Mouse (Mus musculus): ENCODE data around the gene Baiap2l1. TPM values are rescaled to one million over a fixed set of nuclear protein-coding genes. Genes with fewer than 3 reads are reported as not detected.

The Baiap2l1 gene
- polyA plus RNA-seq, 1 experiment: 68.8 TPM

DNA sequence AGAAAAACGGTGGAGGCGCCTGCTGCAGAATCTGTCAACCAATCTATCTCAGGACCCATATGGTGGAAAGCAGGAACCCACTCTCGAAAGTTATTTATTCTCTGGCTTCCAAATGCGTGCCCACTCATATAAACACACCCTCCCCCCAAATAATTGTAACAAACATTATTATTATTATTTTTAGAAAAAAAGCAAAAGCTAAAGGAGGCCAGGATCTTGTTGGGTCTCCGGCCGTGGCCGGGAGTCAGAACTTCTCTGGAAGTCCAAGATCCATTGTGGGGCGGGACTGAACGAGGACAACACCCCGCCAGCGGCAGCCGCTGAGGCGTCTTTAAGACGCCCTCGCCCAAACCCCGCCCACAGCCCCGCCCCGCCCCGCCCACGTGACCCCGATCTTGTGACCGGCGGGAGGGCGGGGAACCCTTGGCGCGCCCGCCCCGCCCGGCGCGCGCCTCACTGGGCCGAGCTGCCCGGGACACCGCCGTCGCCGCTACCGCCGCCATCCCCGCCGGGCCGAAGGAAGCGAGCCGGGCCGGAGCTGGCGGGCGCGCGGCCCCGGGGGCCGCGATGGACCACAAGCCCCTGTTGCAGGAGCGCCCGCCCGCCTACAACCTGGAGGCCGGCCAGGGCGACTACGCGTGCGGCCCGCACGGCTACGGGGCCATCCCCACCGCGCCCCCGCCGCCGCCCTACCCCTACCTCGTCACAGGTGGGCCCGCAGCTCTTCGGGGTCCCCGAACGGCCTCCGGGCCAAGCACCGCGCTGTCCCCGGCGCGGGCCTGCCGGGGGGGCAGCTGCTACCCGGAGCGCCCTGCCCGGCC lies 102.9 kb downstream of the Baiap2l1 start:
- Histone ChIP-seq H3K4me2 (ENCODE audit: low read depth) (peak overlapping the region; percentile 77), H3K36me3 (ENCODE audit: control insufficient read depth, insufficient read depth) (no peaks in the 10 kb centered on the region), H3K27me3 (ENCODE audit: control insufficient read depth, insufficient read depth, insufficient read length) (no peaks in the 10 kb centered on the region), H3K4me3 (peak overlapping the region; percentile 95), H3K79me2 (ENCODE audit: control insufficient read depth, insufficient read depth) (peaks cover 45% of the 10 kb centered on the region), H3ac (ENCODE audit: control insufficient read depth, insufficient read length) (peak overlapping the region; percentile 31)
- TF ChIP-seq MYOG (IDR thresholded peaks at IDR 0.05; ENCODE audit: control insufficient read depth in 1 of 3, insufficient read depth in 1 of 3, insufficient read length in 2 of 3, low read depth in 2 of 3) (peak in 1 of 3 experiments; percentile 4), USF1 (IDR thresholded peaks at IDR 0.05; ENCODE audit: low read depth) (peak; percentile 49), SRF (IDR thresholded peaks at IDR 0.05; ENCODE audit: control insufficient read depth, insufficient read length, low read depth) (no peak), TCF3 (IDR thresholded peaks at IDR 0.05; ENCODE audit: insufficient read length, low read depth) (no peak), E2F4 (IDR thresholded peaks at IDR 0.05; ENCODE audit: insufficient read depth) (no peak), TCF12 (IDR thresholded peaks at IDR 0.05; ENCODE audit: insufficient read depth, poor library complexity, severe bottlenecking) (no peak), POLR2AphosphoS2 (IDR thresholded peaks at IDR 0.05; ENCODE audit: insufficient read length, low read depth) (no peak), POLR2A (IDR thresholded peaks at IDR 0.05; ENCODE audit: insufficient read length, low read depth) (peak; percentile 78), MAX (IDR thresholded peaks at IDR 0.05; ENCODE audit: low read depth) (no peak), MYOD1 (IDR thresholded peaks at IDR 0.05; ENCODE audit: control insufficient read depth in 1 of 3, insufficient read length in 2 of 3, low read depth in 2 of 3) (no peak), CEBPB (IDR thresholded peaks at IDR 0.05; ENCODE audit: insufficient read depth, poor library complexity, severe bottlenecking) (no peak), REST (IDR thresholded peaks at IDR 0.05; ENCODE audit: insufficient read depth, insufficient read length) (no peak)

DNA sequence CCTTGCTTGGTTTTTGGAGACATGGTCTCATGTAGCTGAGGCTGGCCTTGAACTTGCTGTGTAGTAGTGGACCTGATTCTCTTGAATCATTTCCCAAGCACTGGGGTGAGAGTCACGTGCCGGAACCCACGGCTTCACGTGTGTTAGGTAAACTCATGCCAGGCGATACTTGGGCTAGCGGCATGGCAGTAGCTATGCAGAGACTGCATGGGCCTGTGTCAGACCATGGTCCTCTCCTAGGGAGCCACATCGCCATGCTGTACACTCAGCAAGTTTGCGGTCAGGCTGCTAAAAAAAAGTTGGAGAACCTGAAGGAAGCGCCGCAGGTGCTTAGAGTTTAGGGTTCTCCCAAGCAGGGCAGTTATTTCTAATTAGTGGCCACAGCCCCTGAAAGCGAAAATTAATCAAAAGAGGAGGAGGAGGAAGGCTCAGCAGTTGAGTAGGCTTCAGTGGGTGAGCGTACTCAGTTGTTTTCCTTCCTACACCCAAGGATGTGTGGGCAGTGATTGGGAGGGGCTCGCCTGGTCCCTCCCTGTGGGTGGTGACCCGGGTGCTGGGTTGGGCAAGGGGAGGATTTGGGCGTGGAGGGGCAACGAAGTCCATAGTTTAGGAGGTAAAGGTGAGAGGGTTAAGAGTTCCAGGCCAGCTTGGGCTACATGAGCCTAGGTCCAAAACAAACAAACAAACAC lies 103.6 kb downstream of the Baiap2l1 start:
- peaks cover 37% of the 10 kb centered on the region for H3K79me2 ChIP-seq (ENCODE audit: control insufficient read depth, insufficient read depth)
- no peak for TF ChIP-seq TCF3 (IDR thresholded peaks at IDR 0.05; ENCODE audit: insufficient read length, low read depth)
- no peak for TF ChIP-seq MAX (IDR thresholded peaks at IDR 0.05; ENCODE audit: low read depth)
- TF ChIP-seq USF1 (IDR thresholded peaks at IDR 0.05; ENCODE audit: low read depth): no peak
- TF ChIP-seq MYOD1 (IDR thresholded peaks at IDR 0.05; ENCODE audit: control insufficient read depth in 1 of 3, insufficient read length in 2 of 3, low read depth in 2 of 3): no peak
- TF ChIP-seq E2F4 (IDR thresholded peaks at IDR 0.05; ENCODE audit: insufficient read depth): no peak
- no peak for TF ChIP-seq REST (IDR thresholded peaks at IDR 0.05; ENCODE audit: insufficient read depth, insufficient read length)
- no peak for TF ChIP-seq TCF12 (IDR thresholded peaks at IDR 0.05; ENCODE audit: insufficient read depth, poor library complexity, severe bottlenecking)
- no peak for TF ChIP-seq POLR2A (IDR thresholded peaks at IDR 0.05; ENCODE audit: insufficient read length, low read depth)
- no peak for TF ChIP-seq CEBPB (IDR thresholded peaks at IDR 0.05; ENCODE audit: insufficient read depth, poor library complexity, severe bottlenecking)
- no peak for TF ChIP-seq MYOG (IDR thresholded peaks at IDR 0.05; ENCODE audit: control insufficient read depth in 1 of 3, insufficient read depth in 1 of 3, insufficient read length in 2 of 3, low read depth in 2 of 3)
- no peak for TF ChIP-seq POLR2AphosphoS2 (IDR thresholded peaks at IDR 0.05; ENCODE audit: insufficient read length, low read depth)
- no peak for TF ChIP-seq SRF (IDR thresholded peaks at IDR 0.05; ENCODE audit: control insufficient read depth, insufficient read length, low read depth)
- H3K27me3 ChIP-seq (ENCODE audit: control insufficient read depth, insufficient read depth, insufficient read length): no peaks in the 10 kb centered on the region
- peak overlapping the region; percentile 95 for H3K4me3 ChIP-seq
- no peak overlapping the region for H3ac ChIP-seq (ENCODE audit: control insufficient read depth, insufficient read length)
- H3K4me2 ChIP-seq (ENCODE audit: low read depth): peak overlapping the region; percentile 77
- H3K36me3 ChIP-seq (ENCODE audit: control insufficient read depth, insufficient read depth): no peaks in the 10 kb centered on the region

DNA sequence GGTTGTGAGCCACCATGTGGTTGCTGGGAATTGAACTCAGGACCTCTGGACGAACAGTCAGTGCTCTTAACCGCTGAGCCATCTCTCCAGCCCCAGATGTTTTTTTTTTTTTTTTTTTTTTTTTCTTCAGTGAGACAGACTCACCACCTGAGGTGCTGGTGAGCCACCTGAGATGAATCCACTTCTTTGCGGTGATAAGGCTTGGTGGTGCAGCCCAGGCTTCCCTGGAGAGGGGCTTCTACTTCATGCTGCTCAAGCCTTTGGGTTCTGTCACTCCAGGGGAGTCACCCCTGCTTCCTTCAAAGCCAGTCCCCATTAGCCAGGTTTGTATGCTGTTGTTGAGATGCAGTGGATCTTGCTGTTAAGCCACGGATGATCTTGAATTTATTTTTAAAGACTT lies 104.7 kb downstream of the Baiap2l1 start:
- no peak for TF ChIP-seq REST (IDR thresholded peaks at IDR 0.05; ENCODE audit: insufficient read depth, insufficient read length)
- TF ChIP-seq MAX (IDR thresholded peaks at IDR 0.05; ENCODE audit: low read depth): no peak
- no peak for TF ChIP-seq MYOD1 (IDR thresholded peaks at IDR 0.05; ENCODE audit: control insufficient read depth in 1 of 3, insufficient read length in 2 of 3, low read depth in 2 of 3)
- TF ChIP-seq TCF3 (IDR thresholded peaks at IDR 0.05; ENCODE audit: insufficient read length, low read depth): no peak
- TF ChIP-seq TCF12 (IDR thresholded peaks at IDR 0.05; ENCODE audit: insufficient read depth, poor library complexity, severe bottlenecking): no peak
- no peak for TF ChIP-seq USF1 (IDR thresholded peaks at IDR 0.05; ENCODE audit: low read depth)
- no peak for TF ChIP-seq POLR2AphosphoS2 (IDR thresholded peaks at IDR 0.05; ENCODE audit: insufficient read length, low read depth)
- no peak for TF ChIP-seq MYOG (IDR thresholded peaks at IDR 0.05; ENCODE audit: control insufficient read depth in 1 of 3, insufficient read depth in 1 of 3, insufficient read length in 2 of 3, low read depth in 2 of 3)
- no peak for TF ChIP-seq E2F4 (IDR thresholded peaks at IDR 0.05; ENCODE audit: insufficient read depth)
- no peak for TF ChIP-seq CEBPB (IDR thresholded peaks at IDR 0.05; ENCODE audit: insufficient read depth, poor library complexity, severe bottlenecking)
- no peak for TF ChIP-seq SRF (IDR thresholded peaks at IDR 0.05; ENCODE audit: control insufficient read depth, insufficient read length, low read depth)
- Histone ChIP-seq H3ac (ENCODE audit: control insufficient read depth, insufficient read length) (no peak overlapping the region), H3K4me3 (no peak overlapping the region), H3K79me2 (ENCODE audit: control insufficient read depth, insufficient read depth) (peaks cover 27% of the 10 kb centered on the region), H3K4me2 (ENCODE audit: low read depth) (no peak overlapping the region), H3K36me3 (ENCODE audit: control insufficient read depth, insufficient read depth) (no peaks in the 10 kb centered on the region), H3K27me3 (ENCODE audit: control insufficient read depth, insufficient read depth, insufficient read length) (no peaks in the 10 kb centered on the region)

DNA sequence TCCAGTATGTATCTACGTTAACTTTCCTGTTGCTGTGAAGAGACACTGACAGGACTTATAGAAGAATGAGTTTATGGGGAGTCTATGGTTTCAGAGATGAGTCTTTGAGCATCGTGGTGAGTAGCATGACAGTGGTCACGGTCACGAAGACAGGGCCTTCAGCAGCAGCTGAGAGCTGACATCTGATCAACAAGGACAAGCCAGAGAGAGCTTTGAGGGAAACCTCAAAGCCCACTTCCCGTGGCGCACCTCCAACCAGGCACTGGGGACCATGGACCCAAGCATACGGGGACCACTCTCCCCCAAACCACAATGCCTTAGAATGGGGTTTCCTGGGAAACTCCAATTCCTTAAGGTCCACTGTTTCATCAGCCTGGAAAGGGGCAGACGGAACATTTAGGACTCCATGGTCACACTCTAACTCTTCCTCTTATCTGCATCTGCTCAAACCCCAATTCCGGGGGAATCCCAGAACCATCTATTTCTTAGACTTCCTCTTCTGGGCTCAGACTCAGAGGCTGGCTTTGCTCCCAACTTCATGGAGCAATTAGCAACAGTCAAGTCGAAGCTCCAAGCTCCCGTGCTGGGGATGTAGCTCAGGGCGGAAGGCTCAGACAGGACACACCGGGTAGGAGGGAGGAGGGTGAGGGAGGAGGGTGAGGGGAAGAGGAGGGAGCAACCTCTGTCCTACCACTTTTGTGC lies 105.9 kb downstream of the Baiap2l1 start:
- H3K36me3 ChIP-seq (ENCODE audit: control insufficient read depth, insufficient read depth): no peaks in the 10 kb centered on the region
- H3ac ChIP-seq (ENCODE audit: control insufficient read depth, insufficient read length): no peak overlapping the region
- H3K4me2 ChIP-seq (ENCODE audit: low read depth): no peak overlapping the region
- no peak overlapping the region for H3K4me3 ChIP-seq
- TF ChIP-seq CEBPB (IDR thresholded peaks at IDR 0.05; ENCODE audit: insufficient read depth, poor library complexity, severe bottlenecking) (no peak), E2F4 (IDR thresholded peaks at IDR 0.05; ENCODE audit: insufficient read depth) (no peak), MYOD1 (IDR thresholded peaks at IDR 0.05; ENCODE audit: control insufficient read depth in 1 of 3, insufficient read length in 2 of 3, low read depth in 2 of 3) (no peak), MYOG (IDR thresholded peaks at IDR 0.05; ENCODE audit: control insufficient read depth in 1 of 3, insufficient read depth in 1 of 3, insufficient read length in 2 of 3, low read depth in 2 of 3) (no peak)
- H3K27me3 ChIP-seq (ENCODE audit: control insufficient read depth, insufficient read depth, insufficient read length): no peaks in the 10 kb centered on the region
- H3K79me2 ChIP-seq (ENCODE audit: control insufficient read depth, insufficient read depth): peaks cover 15% of the 10 kb centered on the region

All from myocyte (in vitro differentiated cells).